Mouse (Mus musculus) heart, embryonic 15.5 days (tissue): ENCODE measurements around the gene Ereg. TPM values are rescaled to one million over a fixed set of nuclear protein-coding genes. Genes with fewer than 3 reads are reported as not detected.

Experiments
- polyA plus RNA-seq: library from polyadenylated mRNA; unstranded; fragments of >200 nt; fragmentation: Nextera tagmentation; extraction: Ambion mirVana; gene quantifications from 2 replicates; pipeline ENCODE4 v1.2.1, GENCODE M21; 2015

The Ereg gene
- polyA plus RNA-seq, 1 experiment from 2014 or later: 0.08 TPM

Other genes with a start within 250 kb of the Ereg start
- 0.94 and 1.0 TPM in 2 replicates for gene Cxcl1, start 183.4 kb upstream of the Ereg start, polyA plus RNA-seq
- not detected in 2 replicates for gene Cxcl2, start 170.8 kb upstream of the Ereg start, polyA plus RNA-seq
- gene Mthfd2l, start 143.5 kb upstream of the Ereg start, polyA plus RNA-seq: 24.0 and 31.0 TPM in 2 replicates
- 0.14 and 0.15 TPM in 2 replicates for gene Epgn, start 47.2 kb upstream of the Ereg start, polyA plus RNA-seq
- 0.37 and 0.52 TPM in 2 replicates for gene Areg, start 65.0 kb downstream of the Ereg start, polyA plus RNA-seq